Mouse (Mus musculus): ENCODE results near the gene Maco1.

GRCm38 (mm10) chr4:134766277-134766676, 86.9 kb downstream of the Maco1 start:
- TF ChIP-seq POLR2A (IDR thresholded peaks at IDR 0.05; ENCODE audit: insufficient read depth, low read depth, low read length), result no peak
- no peak for TF ChIP-seq CTCF (IDR thresholded peaks at IDR 0.05; ENCODE audit: insufficient read depth, low read depth, low read length)

All from olfactory bulb, adult 2 months (tissue).